Mouse (Mus musculus) heart, postnatal 0 days (tissue): Measurements from ENCODE around the gene Neurog1.

Source experiments
- CTCF ChIP-seq: IDR thresholded peaks from 2 replicates; pipeline ENCODE4 v1.5.1; 2016; ENCODE audit warnings: antibody characterized with exemption, control low read depth, low read depth
- EP300 ChIP-seq: IDR thresholded peaks from 2 replicates; pipeline ENCODE4 v1.6.1; 2016; ENCODE audit warnings: antibody characterized with exemption, low read depth

DNA sequence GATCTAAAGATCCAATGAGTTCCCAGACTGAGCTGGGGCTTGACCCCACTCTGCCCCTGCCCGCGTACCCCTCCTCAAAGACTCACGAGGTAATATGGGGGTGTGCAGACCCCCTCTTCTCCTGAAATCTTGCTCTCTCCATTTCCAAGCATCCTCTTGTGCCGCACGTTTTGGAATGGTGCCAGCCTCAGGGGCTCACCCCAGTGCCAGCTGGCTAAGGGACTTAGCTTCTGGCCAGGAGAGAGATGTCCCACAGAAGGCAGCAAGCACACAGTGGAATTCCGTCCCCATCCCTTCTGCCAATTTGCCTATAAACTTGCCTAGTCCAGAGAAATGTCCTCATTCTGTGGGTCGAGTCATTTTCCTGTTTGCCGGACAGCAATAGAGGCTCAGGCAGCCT, 820 bp upstream of the Neurog1 start:
- TF ChIP-seq CTCF (no peak), EP300 (no peak)
